Mouse (Mus musculus) lung, embryonic 15.5 days (tissue): ENCODE data around the gene Uts2r. TPM values are rescaled to one million over a fixed set of nuclear protein-coding genes. Genes with fewer than 3 reads are reported as not detected.

Source experiments
- ATAC-seq: fragments of 200-750 bp; cut with Nextera tagmentation; 2 replicates; pipeline ENCODE4 v1.8.0; 2017; ENCODE audit warnings: moderate number of reproducible peaks, borderline replicate concordance; ENCODE audit not compliant: low FRiP score, low TSS enrichment; ENCODE audit errors: extremely low read depth
- H3K27ac ChIP-seq: fragments of 300-500 bp; sonication (generic); 2 replicates; pipeline ENCODE4 v1.5.1; 2015; ENCODE audit warnings: moderate library complexity, mild to moderate bottlenecking, inconsistent platforms
- H3K27me3 ChIP-seq: fragments of 300-500 bp; sonication (generic); 2 replicates; pipeline ENCODE4 v1.6.1; 2015; ENCODE audit warnings: inconsistent platforms
- H3K36me3 ChIP-seq: fragments of 300-500 bp; sonication (generic); 2 replicates; pipeline ENCODE4 v1.6.1; 2015; ENCODE audit warnings: inconsistent platforms
- H3K4me1 ChIP-seq: fragments of 300-500 bp; sonication (generic); 2 replicates; pipeline ENCODE4 v1.6.1; 2015; ENCODE audit warnings: inconsistent platforms
- H3K4me2 ChIP-seq: fragments of 300-500 bp; sonication (generic); 2 replicates; pipeline ENCODE4 v1.6.1; 2015; ENCODE audit warnings: inconsistent platforms, mild to moderate bottlenecking, moderate library complexity
- H3K4me3 ChIP-seq: fragments of 300-500 bp; sonication (generic); 2 replicates; pipeline ENCODE4 v1.5.1; 2015; ENCODE audit warnings: mild to moderate bottlenecking, inconsistent platforms
- H3K9ac ChIP-seq: fragments of 300-500 bp; sonication (generic); 2 replicates; pipeline ENCODE4 v1.6.1; 2015; ENCODE audit warnings: inconsistent platforms
- H3K9me3 ChIP-seq: fragments of 300-500 bp; sonication (generic); 2 replicates; pipeline ENCODE4 v1.6.1; 2016; ENCODE audit warnings: inconsistent platforms
- WGBS: fragments of 180-500 bp; shearing (Covaris S2); methylation state at CpG from one replicate; pipeline ENCODE4 v1.1.7; 2015; 5-methylcytosine and 5-hydroxymethylcytosine counted together
- polyA plus RNA-seq: library from polyadenylated mRNA; unstranded; fragments of >200 nt; fragmentation: Nextera tagmentation; extraction: Ambion mirVana; gene quantifications from 2 replicates; pipeline ENCODE4 v1.2.1, GENCODE M21; 2015

Uts2r gene
- polyA plus RNA-seq, 1 experiment from 2014 or later, result not detected

GRCm38 (mm10) chr11:121174234-121174633 lies 14.2 kb downstream of the Uts2r start:
- Histone ChIP-seq H3K4me2 (no peak overlapping the region), H3K9ac (no peak overlapping the region), H3K27ac (no peak overlapping the region), H3K27me3 (no peaks in the 10 kb centered on the region), H3K4me1 (peaks cover 3% of the 10 kb centered on the region; the same call in 1 of the 2 replicates), H3K4me3 (no peak overlapping the region), H3K9me3 (no peaks in the 10 kb centered on the region), H3K36me3 (no peaks in the 10 kb centered on the region)
- 49% methylated on average over 3 of the region's 3 CpGs for WGBS
- no peak for ATAC-seq

GRCm38 (mm10) chr11:121176285-121177270 lies 16.5 kb downstream of the Uts2r start:
- H3K9ac ChIP-seq, result no peak overlapping the region
- WGBS, result 48% methylated on average over 12 of the region's 12 CpGs
- peak; percentile 44 for ATAC-seq
- peaks cover 3% of the 10 kb centered on the region; the same call in 1 of the 2 replicates for H3K4me1 ChIP-seq
- H3K4me2 ChIP-seq, result no peak overlapping the region
- H3K9me3 ChIP-seq, result no peaks in the 10 kb centered on the region
- H3K4me3 ChIP-seq, result no peak overlapping the region
- H3K27ac ChIP-seq, result no peak overlapping the region
- no peaks in the 10 kb centered on the region for H3K27me3 ChIP-seq
- no peaks in the 10 kb centered on the region for H3K36me3 ChIP-seq

GRCm38 (mm10) chr11:121189681-121190080 lies 29.6 kb downstream of the Uts2r start:
- ATAC-seq, result no peak
- Histone ChIP-seq H3K9me3 (no peaks in the 10 kb centered on the region), H3K9ac (no peak overlapping the region), H3K4me2 (no peak overlapping the region), H3K4me3 (no peak overlapping the region), H3K4me1 (no peaks in the 10 kb centered on the region), H3K27me3 (no peaks in the 10 kb centered on the region), H3K27ac (no peak overlapping the region), H3K36me3 (no peaks in the 10 kb centered on the region)
- WGBS, result 80% methylated on average over 3 of the region's 3 CpGs

GRCm38 (mm10) chr11:121192742-121193141 lies 32.7 kb downstream of the Uts2r start:
- Histone ChIP-seq H3K4me1 (peaks cover under 1% of the 10 kb centered on the region; the same call in 1 of the 2 replicates), H3K27ac (no peak overlapping the region), H3K36me3 (no peaks in the 10 kb centered on the region), H3K4me3 (no peak overlapping the region), H3K9me3 (no peaks in the 10 kb centered on the region), H3K9ac (no peak overlapping the region), H3K27me3 (no peaks in the 10 kb centered on the region), H3K4me2 (no peak overlapping the region)
- no peak for ATAC-seq
- WGBS, result 54% methylated on average over 2 of the region's 2 CpGs

- Histone ChIP-seq H3K9me3 (no peaks in the 10 kb centered on the region), H3K36me3 (no peaks in the 10 kb centered on the region), H3K9ac (no peak overlapping the region), H3K4me2 (no peak overlapping the region), H3K27me3 (no peaks in the 10 kb centered on the region), H3K4me1 (peaks cover 7% of the 10 kb centered on the region; the same call in 1 of the 2 replicates), H3K27ac (no peak overlapping the region), H3K4me3 (no peak overlapping the region)
- 76% methylated on average over 3 of the region's 3 CpGs for WGBS
- ATAC-seq, result no peak
These were observed 33.3 kb downstream of the Uts2r start for GRCm38 (mm10) chr11:121193415-121193814.

GRCm38 (mm10) chr11:121198622-121199021 lies 38.6 kb downstream of the Uts2r start:
- WGBS, result 7% methylated on average over 2 of the region's 2 CpGs
- H3K4me2 ChIP-seq, result no peak overlapping the region
- no peaks in the 10 kb centered on the region for H3K36me3 ChIP-seq
- no peak overlapping the region for H3K9ac ChIP-seq
- H3K27ac ChIP-seq, result peak overlapping the region; percentile 47
- peak; percentile 72 for ATAC-seq
- H3K27me3 ChIP-seq, result no peaks in the 10 kb centered on the region
- no peaks in the 10 kb centered on the region for H3K9me3 ChIP-seq
- peaks cover 40% of the 10 kb centered on the region for H3K4me1 ChIP-seq
- no peak overlapping the region for H3K4me3 ChIP-seq

- Histone ChIP-seq H3K4me3 (no peak overlapping the region), H3K27ac (peak overlapping the region; percentile 57), H3K9me3 (no peaks in the 10 kb centered on the region), H3K4me1 (peaks cover 45% of the 10 kb centered on the region), H3K9ac (no peak overlapping the region), H3K27me3 (no peaks in the 10 kb centered on the region), H3K4me2 (no peak overlapping the region), H3K36me3 (no peaks in the 10 kb centered on the region)
- ATAC-seq, result no peak
- WGBS, result 56% methylated on average over 4 of the region's 4 CpGs
These were observed 39.8 kb downstream of the Uts2r start for GRCm38 (mm10) chr11:121199851-121200250.

- peak overlapping the region; percentile 19; the same call in 1 of the 2 replicates for H3K27ac ChIP-seq
- no peak for ATAC-seq
- no peak overlapping the region for H3K9ac ChIP-seq
- no peak overlapping the region for H3K4me3 ChIP-seq
- 77% methylated on average over 6 of the region's 6 CpGs for WGBS
- H3K4me2 ChIP-seq, result no peak overlapping the region
- H3K36me3 ChIP-seq, result no peaks in the 10 kb centered on the region
- no peaks in the 10 kb centered on the region for H3K27me3 ChIP-seq
- H3K4me1 ChIP-seq, result peaks cover 45% of the 10 kb centered on the region
- H3K9me3 ChIP-seq, result no peaks in the 10 kb centered on the region
These were observed 40.7 kb downstream of the Uts2r start for GRCm38 (mm10) chr11:121200781-121201180.

GRCm38 (mm10) chr11:121201436-121202198 lies 41.5 kb downstream of the Uts2r start:
- H3K9ac ChIP-seq, result no peak overlapping the region
- 27% methylated on average over 11 of the region's 11 CpGs for WGBS
- H3K36me3 ChIP-seq, result no peaks in the 10 kb centered on the region
- H3K4me2 ChIP-seq, result no peak overlapping the region
- H3K4me1 ChIP-seq, result peaks cover 45% of the 10 kb centered on the region
- 0 out of 2 replicates have a peak overlapping the region, but pooled peaks have one; percentile 5 for H3K27ac ChIP-seq
- H3K4me3 ChIP-seq, result no peak overlapping the region
- H3K9me3 ChIP-seq, result no peaks in the 10 kb centered on the region
- no peaks in the 10 kb centered on the region for H3K27me3 ChIP-seq
- no peak for ATAC-seq

- Histone ChIP-seq H3K27me3 (no peaks in the 10 kb centered on the region), H3K4me1 (peaks cover 36% of the 10 kb centered on the region), H3K27ac (no peak overlapping the region), H3K9me3 (no peaks in the 10 kb centered on the region), H3K36me3 (peaks cover 10% of the 10 kb centered on the region; the same call in 1 of the 2 replicates), H3K4me2 (peak overlapping the region; percentile 81), H3K9ac (0 out of 2 replicates have a peak overlapping the region, but pooled peaks have one; percentile 72), H3K4me3 (peak overlapping the region; percentile 85)
- no peak for ATAC-seq
- WGBS, result 1% methylated on average over 5 of the region's 5 CpGs
These were observed 43.7 kb downstream of the Uts2r start for GRCm38 (mm10) chr11:121203859-121204160.

GRCm38 (mm10) chr11:121204161-121205006 lies 44.3 kb downstream of the Uts2r start, which contains the start of the genes Hexdc and Ogfod3:
Gene Hexdc (plus strand): TSS chr11:121204433.
Gene Ogfod3 (minus strand): TSS chr11:121204711.
- Histone ChIP-seq H3K4me3 (peak within 1 kb of the TSS; percentile 85), H3K27me3 (no peaks in the 10 kb centered on the region), H3K27ac (peak within 1 kb of the TSS; percentile 82), H3K4me2 (peak within 1 kb of the TSS; percentile 81), H3K4me1 (peaks cover 30% of the 10 kb centered on the region), H3K9me3 (no peaks in the 10 kb centered on the region), H3K36me3 (peaks cover 15% of the 10 kb centered on the region; the same call in 1 of the 2 replicates), H3K9ac (peak within 1 kb of the TSS; percentile 72)
- ATAC-seq, result peak; percentile 97
- under 1% methylated on average over 70 of the region's 70 CpGs for WGBS
